25 mouse cellular contexts compared by ENCODE assay signal in genomic region chr19:54154400-54154799, GRCm38 (mm10).
DNase-seq lines count a peak whose midpoint lies in the region; ATAC-seq and TF ChIP-seq lines count a peak whose summit lies in the region.
"Had no signal": no experiment of that assay in that cellular context is flagged by ENCODE, and none has a peak within 500 bp of the region (broad histone marks: within the 10 kb centered on the region; RNA-seq: fewer than 3 reads in every experiment).

No protein-coding gene starts in this region.

- no peak for TF ChIP-seq CTCF in brain, embryonic 14.5 days (IDR thresholded peaks at IDR 0.05; ENCODE audit: borderline replicate concordance, extremely low read depth, insufficient read depth, insufficient read length)

- H3K27me3 ChIP-seq in forebrain, embryonic 14.5 days (replicated peaks; ENCODE audit: control insufficient read depth, insufficient read depth, low read length) = no peaks in the 10 kb centered on the region
- H3K27me3 ChIP-seq in forebrain, embryonic 12.5 days = no peaks in the 10 kb centered on the region
- no peaks in the 10 kb centered on the region for H3K27me3 ChIP-seq in intestine, embryonic 16.5 days (replicated peaks; ENCODE audit: control insufficient read depth, insufficient read depth, low read length)
- H3K27me3 ChIP-seq: CH12.LX; embryonic facial prominence, embryonic 12.5 days; forebrain, embryonic 15.5 days had no signal

- TF ChIP-seq POLR2A in brain, embryonic 14.5 days (IDR thresholded peaks at IDR 0.05; ENCODE audit: borderline replicate concordance, extremely low read depth, insufficient read depth, insufficient read length, poor library complexity, severe bottlenecking) = no peak

- no peaks in the 10 kb centered on the region for H3K36me3 ChIP-seq in forebrain, embryonic 14.5 days (ENCODE audit: control insufficient read depth, insufficient read depth, low read length)
- no peaks in the 10 kb centered on the region for H3K36me3 ChIP-seq in forebrain, embryonic 12.5 days (replicated peaks)
- no peaks in the 10 kb centered on the region for H3K36me3 ChIP-seq in intestine, embryonic 16.5 days (ENCODE audit: control insufficient read depth, insufficient read depth, low read length)
- H3K36me3 ChIP-seq: embryonic facial prominence, embryonic 10.5 days; embryonic facial prominence, embryonic 12.5 days; forebrain, embryonic 15.5 days; G1E had no signal

- no peak for ATAC-seq in forebrain, embryonic 14.5 days
- no peak for ATAC-seq in forebrain, embryonic 12.5 days (ENCODE audit: low FRiP score)
- peak; percentile 95 for ATAC-seq in intestine, embryonic 16.5 days
- ATAC-seq in granulocyte monocyte progenitor cell, adult 5-6 weeks (replicated peaks; ENCODE audit: poor library complexity, severe bottlenecking) = no peak
- ATAC-seq: activated CD4-positive, CD25-positive, alpha-beta regulatory T cell, adult 4 months; CD4-positive, CD25-positive, alpha-beta regulatory T cell, adult 4 months; forebrain, embryonic 15.5 days; forebrain, postnatal 0 days; Patski had no signal

- no peak overlapping the region for H3K27ac ChIP-seq in forebrain, embryonic 14.5 days (ENCODE audit: low read depth, low read length)
- H3K27ac ChIP-seq in forebrain, embryonic 12.5 days = no peak overlapping the region
- H3K27ac ChIP-seq in intestine, embryonic 16.5 days (ENCODE audit: low read length) = peak overlapping the region; percentile 13; the same call in 1 of the 2 replicates
- H3K27ac ChIP-seq: embryonic facial prominence, embryonic 10.5 days; embryonic facial prominence, embryonic 12.5 days; forebrain, embryonic 15.5 days had no signal

- no peaks in the 10 kb centered on the region for H3K4me1 ChIP-seq in forebrain, embryonic 14.5 days (ENCODE audit: control insufficient read depth, insufficient read depth, low read length)
- H3K4me1 ChIP-seq in forebrain, embryonic 12.5 days = no peaks in the 10 kb centered on the region
- peaks cover 6% of the 10 kb centered on the region for H3K4me1 ChIP-seq in intestine, embryonic 16.5 days (ENCODE audit: control insufficient read depth, insufficient read depth, low read length)
- H3K4me1 ChIP-seq: embryonic facial prominence, embryonic 10.5 days; embryonic facial prominence, embryonic 12.5 days; forebrain, embryonic 15.5 days had no signal

- no peak overlapping the region for H3K4me3 ChIP-seq in forebrain, embryonic 14.5 days (ENCODE audit: low read depth, low read length)
- no peak overlapping the region for H3K4me3 ChIP-seq in forebrain, embryonic 12.5 days (replicated peaks)
- H3K4me3 ChIP-seq in intestine, embryonic 16.5 days (ENCODE audit: low read length) = no peak overlapping the region
- H3K4me3 ChIP-seq: embryonic facial prominence, embryonic 10.5 days; embryonic facial prominence, embryonic 12.5 days; forebrain, embryonic 15.5 days had no signal

- DNase-seq in forebrain, embryonic 14.5 days (ENCODE audit: low spot score) = peak; percentile 15
- DNase-seq in brain, embryonic 14.5 days (ENCODE audit: low read depth) = peak; percentile 12
- peak; percentile 7 for DNase-seq in large intestine, adult 2 months (ENCODE audit: low read depth, low spot score)
- no peak for DNase-seq in cerebellum, adult 11 months
- DNase-seq: adrenal gland, adult 8-10 months; adrenal gland, postnatal 14 days; adrenal gland, postnatal 36 days; B cell, adult 2 months; cerebellum, adult 11-12 months; cerebellum, adult 2 months; cerebellum, adult 9-10 months; cerebellum, postnatal 10 days; cerebellum, postnatal 25 days; forebrain, postnatal 0 days had no signal

- 86% methylated on average over 4 of the region's 4 CpGs for WGBS in forebrain, embryonic 14.5 days
- WGBS in forebrain, embryonic 12.5 days = 89% methylated on average over 4 of the region's 4 CpGs
- 54% methylated on average over 4 of the region's 4 CpGs for WGBS in intestine, embryonic 16.5 days
- 38% methylated on average over 4 of the region's 4 CpGs for WGBS in large intestine, adult 2 months

- H3K4me2 ChIP-seq in forebrain, embryonic 14.5 days (ENCODE audit: low read length) = no peak overlapping the region
- H3K4me2 ChIP-seq in forebrain, embryonic 12.5 days = no peak overlapping the region
- no peak overlapping the region for H3K4me2 ChIP-seq in intestine, embryonic 16.5 days (ENCODE audit: low read depth, low read length)
- H3K4me2 ChIP-seq: embryonic facial prominence, embryonic 12.5 days; forebrain, embryonic 15.5 days had no signal

- H3K9ac ChIP-seq in forebrain, embryonic 14.5 days (ENCODE audit: low read length) = no peak overlapping the region
- no peak overlapping the region for H3K9ac ChIP-seq in forebrain, embryonic 12.5 days
- no peak overlapping the region for H3K9ac ChIP-seq in intestine, embryonic 16.5 days (ENCODE audit: low read depth, low read length)
- H3K9ac ChIP-seq: embryonic facial prominence, embryonic 12.5 days; forebrain, embryonic 15.5 days; forebrain, postnatal 0 days had no signal

- H3K9me3 ChIP-seq in forebrain, embryonic 14.5 days (replicated peaks; ENCODE audit: control insufficient read depth, low read length) = no peaks in the 10 kb centered on the region
- no peaks in the 10 kb centered on the region for H3K9me3 ChIP-seq in forebrain, embryonic 12.5 days
- H3K9me3 ChIP-seq in intestine, embryonic 16.5 days (ENCODE audit: control insufficient read depth, low read length) = no peaks in the 10 kb centered on the region
- H3K9me3 ChIP-seq: embryonic facial prominence, embryonic 10.5 days; embryonic facial prominence, embryonic 12.5 days; forebrain, embryonic 15.5 days; G1E had no signal
